Mouse (Mus musculus): Measurements from ENCODE around the gene Mrps12. TPM values are rescaled to one million over a fixed set of nuclear protein-coding genes. Genes with fewer than 3 reads are reported as not detected.
"Not testable (repeated sequence)": the region's sequence is repeated elsewhere in the genome, so short reads cannot be mapped to it uniquely, and the experiment has no call there.

Mrps12 gene
- polyA plus RNA-seq, 1 experiment from 2014 or later, result 77.7 TPM

- Histone ChIP-seq H3K4me3 (replicated peaks) (no peak overlapping the region), H3K4me2 (no peak overlapping the region), H3K4me1 (replicated peaks) (no peaks in the 10 kb centered on the region), H3K36me3 (replicated peaks) (no peaks in the 10 kb centered on the region), H3K27ac (replicated peaks) (no peak overlapping the region), H3K9ac (no peak overlapping the region), H3K27me3 (no peaks in the 10 kb centered on the region), H3K9me3 (replicated peaks) (no peaks in the 10 kb centered on the region)
- ATAC-seq (ENCODE audit: insufficient read depth), result no peak
- WGBS (ENCODE audit: insufficient replicate concordance), result 50% methylated on average over 9 of the region's 9 CpGs
Measured at GRCm38 (mm10) chr7:28702601-28703143, 38.9 kb downstream of the Mrps12 start.

GRCm38 (mm10) chr7:28701306-28701705 is 40.3 kb downstream of the Mrps12 start:
- not testable (repeated sequence) for H3K4me2 ChIP-seq; H3K9ac ChIP-seq; H3K4me3 ChIP-seq (replicated peaks); H3K27me3 ChIP-seq; H3K4me1 ChIP-seq (replicated peaks); H3K36me3 ChIP-seq (replicated peaks); ATAC-seq (ENCODE audit: insufficient read depth); H3K9me3 ChIP-seq (replicated peaks); H3K27ac ChIP-seq (replicated peaks)
- 74% methylated on average over 12 of the region's 12 CpGs for WGBS (ENCODE audit: insufficient replicate concordance)

- Histone ChIP-seq H3K4me2 (no peak overlapping the region), H3K9me3 (replicated peaks) (no peaks in the 10 kb centered on the region), H3K36me3 (replicated peaks) (no peaks in the 10 kb centered on the region), H3K27ac (replicated peaks) (no peak overlapping the region), H3K27me3 (no peaks in the 10 kb centered on the region), H3K4me3 (replicated peaks) (no peak overlapping the region), H3K9ac (no peak overlapping the region), H3K4me1 (replicated peaks) (no peaks in the 10 kb centered on the region)
- 83% methylated on average over 4 of the region's 4 CpGs for WGBS (ENCODE audit: insufficient replicate concordance)
- no peak for ATAC-seq (ENCODE audit: insufficient read depth)
Measured at GRCm38 (mm10) chr7:28700269-28700668, 41.4 kb downstream of the Mrps12 start.

GRCm38 (mm10) chr7:28697277-28697676 is 44.3 kb downstream of the Mrps12 start:
- WGBS (ENCODE audit: insufficient replicate concordance), result 59% methylated on average over 11 of the region's 11 CpGs

GRCm38 (mm10) chr7:28694966-28695511 is 46.6 kb downstream of the Mrps12 start:
- Histone ChIP-seq H3K9ac (no peak overlapping the region), H3K4me1 (replicated peaks) (peaks cover 5% of the 10 kb centered on the region; the same call in 1 of the 2 replicates), H3K4me3 (replicated peaks) (no peak overlapping the region), H3K4me2 (no peak overlapping the region), H3K36me3 (replicated peaks) (no peaks in the 10 kb centered on the region), H3K27ac (replicated peaks) (no peak overlapping the region), H3K9me3 (replicated peaks) (no peaks in the 10 kb centered on the region), H3K27me3 (peaks cover 45% of the 10 kb centered on the region)
- 30% methylated on average over 8 of the region's 8 CpGs for WGBS (ENCODE audit: insufficient replicate concordance)
- ATAC-seq (ENCODE audit: insufficient read depth), result no peak

More at GRCm38 (mm10) chr7:28697277-28697676, 44.3 kb downstream of the Mrps12 start:
- H3K4me2 ChIP-seq, result no peak overlapping the region
- H3K4me1 ChIP-seq (replicated peaks), result peaks cover 5% of the 10 kb centered on the region; the same call in 1 of the 2 replicates
- no peak for ATAC-seq (ENCODE audit: insufficient read depth)
- H3K27me3 ChIP-seq, result peaks cover 28% of the 10 kb centered on the region
- no peak overlapping the region for H3K4me3 ChIP-seq (replicated peaks)
- H3K36me3 ChIP-seq (replicated peaks), result no peaks in the 10 kb centered on the region
- H3K27ac ChIP-seq (replicated peaks), result no peak overlapping the region
- no peak overlapping the region for H3K9ac ChIP-seq
- H3K9me3 ChIP-seq (replicated peaks), result no peaks in the 10 kb centered on the region

- Histone ChIP-seq H3K4me2 (no peak overlapping the region), H3K27ac (replicated peaks) (no peak overlapping the region), H3K36me3 (replicated peaks) (no peaks in the 10 kb centered on the region), H3K4me1 (replicated peaks) (peaks cover 5% of the 10 kb centered on the region; the same call in 1 of the 2 replicates), H3K27me3 (peaks cover 48% of the 10 kb centered on the region), H3K9me3 (replicated peaks) (no peaks in the 10 kb centered on the region), H3K4me3 (replicated peaks) (no peak overlapping the region), H3K9ac (no peak overlapping the region)
- WGBS (ENCODE audit: insufficient replicate concordance), result 12% methylated on average over 14 of the region's 14 CpGs
- no peak for ATAC-seq (ENCODE audit: insufficient read depth)
Measured at GRCm38 (mm10) chr7:28694423-28694822, 47.2 kb downstream of the Mrps12 start.

- Histone ChIP-seq H3K4me3 (replicated peaks) (peak overlapping the region; percentile 43), H3K9me3 (replicated peaks) (no peaks in the 10 kb centered on the region), H3K4me2 (peak overlapping the region; percentile 65), H3K36me3 (replicated peaks) (no peaks in the 10 kb centered on the region), H3K9ac (no peak overlapping the region), H3K27ac (replicated peaks) (no peak overlapping the region), H3K4me1 (replicated peaks) (peaks cover 5% of the 10 kb centered on the region; the same call in 1 of the 2 replicates), H3K27me3 (peaks cover 48% of the 10 kb centered on the region)
- WGBS (ENCODE audit: insufficient replicate concordance), result 2% methylated on average over 38 of the region's 38 CpGs
- peak; percentile 54; the same call in 1 of the 2 replicates for ATAC-seq (ENCODE audit: insufficient read depth)
Measured at GRCm38 (mm10) chr7:28693321-28693966, 48.2 kb downstream of the Mrps12 start.

- peaks cover 48% of the 10 kb centered on the region for H3K27me3 ChIP-seq
- H3K4me1 ChIP-seq (replicated peaks), result peaks cover 5% of the 10 kb centered on the region; the same call in 1 of the 2 replicates
- no peak for ATAC-seq (ENCODE audit: insufficient read depth)
- H3K36me3 ChIP-seq (replicated peaks), result no peaks in the 10 kb centered on the region
- H3K9me3 ChIP-seq (replicated peaks), result no peaks in the 10 kb centered on the region
- H3K27ac ChIP-seq (replicated peaks), result no peak within 1 kb of the TSS
- peak within 1 kb of the TSS; percentile 43 for H3K4me3 ChIP-seq (replicated peaks)
- H3K9ac ChIP-seq, result no peak within 1 kb of the TSS
- WGBS (ENCODE audit: insufficient replicate concordance), result 31% methylated on average over 30 of the region's 30 CpGs
- peak within 1 kb of the TSS; percentile 65 for H3K4me2 ChIP-seq
Measured at GRCm38 (mm10) chr7:28692545-28693320, 48.9 kb downstream of the Mrps12 start, which contains the start of gene Fbxo27. TSS of gene Fbxo27 (plus strand) at chr7:28692849.

GRCm38 (mm10) chr7:28691075-28691474 is 50.5 kb downstream of the Mrps12 start:
- no peak for ATAC-seq (ENCODE audit: insufficient read depth)
- no peak overlapping the region for H3K4me3 ChIP-seq (replicated peaks)
- H3K9ac ChIP-seq, result no peak overlapping the region
- H3K36me3 ChIP-seq (replicated peaks), result no peaks in the 10 kb centered on the region
- H3K4me2 ChIP-seq, result no peak overlapping the region
- peaks cover 5% of the 10 kb centered on the region; the same call in 1 of the 2 replicates for H3K4me1 ChIP-seq (replicated peaks)
- no peaks in the 10 kb centered on the region for H3K9me3 ChIP-seq (replicated peaks)
- H3K27me3 ChIP-seq, result peaks cover 48% of the 10 kb centered on the region
- no peak overlapping the region for H3K27ac ChIP-seq (replicated peaks)
- WGBS (ENCODE audit: insufficient replicate concordance), result 55% methylated on average over 7 of the region's 7 CpGs
